Mouse (Mus musculus) testis, adult 2 months (tissue): Measurements from ENCODE around the gene Ssr2.

Source experiments
- CTCF ChIP-seq: fragments of 200-500 bp; IDR thresholded peaks from 2 replicates; pipeline ENCODE4 v1.5.1; 2012; ENCODE audit warnings: low read depth, mild to moderate bottlenecking, inconsistent platforms, low read length, moderate library complexity; ENCODE audit not compliant: control insufficient read depth, insufficient read depth, insufficient replicate concordance
- POLR2A ChIP-seq: fragments of 200-500 bp; IDR thresholded peaks from 2 replicates; pipeline ENCODE4 v1.6.1; 2012; ENCODE audit warnings: low read depth, mild to moderate bottlenecking, inconsistent platforms, low read length, moderate library complexity; ENCODE audit not compliant: control insufficient read depth

GRCm38 (mm10) chr3:88573810-88574209 lies 1.9 kb upstream of the Ssr2 start:
- no peak for TF ChIP-seq POLR2A
- no peak for TF ChIP-seq CTCF
